Mouse (Mus musculus) neural tube, embryonic 10.5 days (tissue): Measurements from ENCODE around the gene Bmf.

Source experiments
- DNase-seq: peaks from one replicate; pipeline ENCODE4 v3.0.0-alpha.2; 2017; ENCODE audit warnings: low spot score; ENCODE audit errors: extremely low spot score

Bmf gene

DNA sequence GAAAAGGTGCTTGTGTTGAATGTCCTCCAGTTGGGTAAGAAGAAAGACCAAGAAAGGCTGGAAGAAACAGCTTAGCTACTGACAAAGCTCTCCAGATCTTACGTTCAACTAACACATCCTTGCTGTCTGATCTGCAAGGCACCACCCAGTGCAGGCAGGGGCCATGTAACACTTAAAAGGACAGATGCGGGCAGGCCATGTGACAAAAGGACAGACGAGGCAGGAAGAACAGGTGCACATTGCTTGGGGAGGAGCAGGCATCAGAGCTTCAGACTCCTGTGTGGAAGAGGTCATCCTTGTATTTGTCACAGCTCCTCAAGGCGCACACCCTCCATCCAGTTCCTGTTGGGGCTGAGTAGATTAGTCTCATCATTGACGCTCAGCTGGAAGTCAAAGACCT is 66.5 kb downstream of the Bmf start:
- no peak for DNase-seq

GRCm38 (mm10) chr2:118480886-118481285 is 68.6 kb downstream of the Bmf start:
- no peak for DNase-seq

- peak; percentile 94 for DNase-seq
These were observed 70.0 kb downstream of the Bmf start, which contains the start of gene Srp14 for GRCm38 (mm10) chr2:118479550-118479909. Srp14 (minus strand) TSS chr2:118479711.

DNA sequence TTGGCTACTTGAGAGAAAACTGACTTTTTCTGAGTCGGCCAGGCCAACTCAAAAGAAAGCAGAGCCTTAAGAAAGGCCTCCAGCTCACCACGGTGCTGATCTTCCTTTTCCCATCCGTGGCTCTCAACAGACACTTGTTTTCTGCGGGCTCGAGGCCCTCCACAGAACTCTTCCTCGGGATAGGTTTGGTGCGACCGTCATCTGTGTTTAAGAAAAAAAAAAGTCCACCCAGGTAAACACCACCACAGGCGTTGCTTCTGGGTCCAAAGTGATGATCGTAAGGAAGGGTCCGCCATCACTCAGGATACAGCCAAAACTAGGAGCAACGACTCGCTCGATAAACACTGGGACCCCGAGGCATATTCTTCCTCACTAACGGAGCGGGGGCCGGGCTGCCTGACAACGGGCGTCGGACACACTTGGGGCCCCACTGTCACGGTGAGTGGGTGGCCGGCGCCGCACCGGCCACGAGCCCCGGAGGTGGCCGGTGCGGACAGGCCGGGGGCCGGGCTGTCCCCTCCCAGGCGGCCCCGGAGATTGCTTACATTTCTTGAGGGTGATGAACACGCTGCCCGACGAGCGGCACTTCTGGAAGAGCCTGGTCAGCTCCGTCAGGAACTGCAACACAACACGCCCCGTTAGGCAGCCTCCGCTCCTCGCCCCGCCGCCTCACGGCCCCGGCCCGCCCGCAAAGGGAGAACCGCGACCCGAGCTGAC is 70.5 kb downstream of the Bmf start:
- DNase-seq = no peak
